Mouse (Mus musculus) ES-Bruce4 (cell line): ENCODE results near the gene Lrp11.

Source experiments
- CTCF ChIP-seq: IDR thresholded peaks from one replicate; pipeline ENCODE4 v1.8.1; 2011; ENCODE audit warnings: low read depth, low read length
- POLR2A ChIP-seq: IDR thresholded peaks from one replicate; pipeline ENCODE4 v1.8.1; 2011; ENCODE audit warnings: low read length; ENCODE audit not compliant: insufficient read depth

DNA sequence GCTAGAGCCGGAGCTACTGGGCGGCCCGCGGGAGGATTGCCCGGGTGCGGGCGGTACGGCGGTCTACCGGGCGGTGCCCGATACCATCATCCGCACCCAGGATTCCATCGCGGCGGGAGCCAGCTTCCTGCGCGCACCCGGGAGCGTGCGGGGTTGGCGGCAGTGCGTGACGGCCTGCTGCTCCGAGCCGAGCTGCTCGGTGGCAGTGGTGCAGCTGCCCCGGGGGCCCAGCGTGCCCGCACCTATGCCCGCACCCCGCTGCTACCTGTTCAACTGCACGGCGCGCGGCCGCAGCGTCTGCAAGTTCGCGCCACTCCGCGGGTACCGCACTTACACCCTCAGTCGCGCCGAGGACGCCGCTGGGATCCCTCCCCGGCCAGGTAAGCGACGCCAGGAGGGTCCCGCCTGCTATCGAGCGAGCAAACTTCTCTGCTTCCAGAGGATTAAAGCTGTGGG lies 662 bp downstream of the Lrp11 start:
- TF ChIP-seq CTCF (no peak), POLR2A (no peak)
